Mouse (Mus musculus) heart, postnatal 0 days (tissue): Measurements from ENCODE around the gene Esrrg.

Experiments
- CTCF ChIP-seq: IDR thresholded peaks from 2 replicates; pipeline ENCODE4 v1.5.1; 2016; ENCODE audit warnings: antibody characterized with exemption, control low read depth, low read depth
- EP300 ChIP-seq: IDR thresholded peaks from 2 replicates; pipeline ENCODE4 v1.6.1; 2016; ENCODE audit warnings: antibody characterized with exemption, low read depth

GRCm38 (mm10) chr1:188159108-188159507, 550.5 kb downstream of the Esrrg start:
- no peak for TF ChIP-seq EP300
- no peak for TF ChIP-seq CTCF
